ENCODE assay signal across 8 mouse cellular contexts in the genomic region with DNA sequence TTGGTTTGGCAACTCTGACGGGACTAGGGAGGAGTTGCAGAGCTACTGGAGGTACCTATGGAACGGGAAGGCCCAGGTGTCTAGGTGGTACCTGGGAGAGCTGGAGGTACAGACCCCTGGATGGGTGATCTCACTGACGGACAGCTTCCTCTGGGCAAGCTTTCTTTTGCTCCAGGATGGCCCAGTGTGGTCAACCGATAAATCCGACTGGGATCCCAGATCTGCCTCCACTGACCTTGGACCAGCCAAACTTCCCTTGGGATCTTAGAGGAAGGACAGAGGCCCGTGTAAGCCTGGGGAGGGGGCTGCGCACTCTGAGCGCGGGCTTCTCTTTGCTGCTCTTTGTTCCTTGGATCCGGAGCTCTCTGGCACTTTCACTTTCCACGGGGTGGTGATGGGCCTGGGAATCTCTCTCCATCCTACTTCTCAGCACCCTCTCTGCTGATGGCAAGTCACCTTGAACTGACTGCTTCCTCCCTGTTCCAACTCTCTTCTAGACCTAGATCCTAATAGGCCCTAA. TPM values are rescaled to one million over a fixed set of nuclear protein-coding genes. Genes with fewer than 3 reads are reported as not detected.
DNase-seq lines count a peak whose midpoint lies in the region; ATAC-seq lines count a peak whose summit lies in the region.
"Had no signal": no experiment of that assay in that cellular context is flagged by ENCODE, and none has a peak within 500 bp of the region (broad histone marks: within the 10 kb centered on the region; RNA-seq: fewer than 3 reads in every experiment).

No protein-coding gene starts in this region.

- WGBS in heart, embryonic 15.5 days, result under 1% methylated on average over 11 of the region's 11 CpGs
- under 1% methylated on average over 11 of the region's 11 CpGs for WGBS in midbrain, embryonic 14.5 days

- no peaks in the 10 kb centered on the region for H3K9me3 ChIP-seq in heart, embryonic 15.5 days (replicated peaks)
- no peaks in the 10 kb centered on the region for H3K9me3 ChIP-seq in midbrain, embryonic 14.5 days (ENCODE audit: control insufficient read depth, low read length)

- peak; percentile 54 for DNase-seq in ES-CJ7 (ENCODE audit: low read depth, low spot score)
- DNase-seq in adrenal gland, postnatal 36 days, result peak; percentile 36 to 61
- DNase-seq in kidney, postnatal 36 days, result peak; percentile 69 to 75
- peak; percentile 40 for DNase-seq in midbrain, embryonic 14.5 days
- no peak for DNase-seq in spleen, postnatal 14 days (ENCODE audit: low spot score in 2 of 2)

- H3K27me3 ChIP-seq in heart, embryonic 15.5 days, result no peaks in the 10 kb centered on the region
- H3K27me3 ChIP-seq in midbrain, embryonic 14.5 days (ENCODE audit: control insufficient read depth, insufficient read depth, low read length), result no peaks in the 10 kb centered on the region

- H3K9ac ChIP-seq in heart, embryonic 15.5 days, result peak overlapping the region; percentile 77
- H3K9ac ChIP-seq in midbrain, embryonic 14.5 days (replicated peaks; ENCODE audit: low read length), result peak overlapping the region; percentile 63

- H3K4me2 ChIP-seq in heart, embryonic 15.5 days, result peak overlapping the region; percentile 88
- peak overlapping the region; percentile 94 for H3K4me2 ChIP-seq in midbrain, embryonic 14.5 days (ENCODE audit: low read length)

- H3K27ac ChIP-seq in heart, embryonic 15.5 days, result peak overlapping the region; percentile 89
- H3K27ac ChIP-seq in midbrain, embryonic 14.5 days (replicated peaks; ENCODE audit: low read depth, low read length), result no peak overlapping the region

- peaks cover 52% of the 10 kb centered on the region for H3K4me1 ChIP-seq in heart, embryonic 15.5 days (replicated peaks)
- H3K4me1 ChIP-seq in midbrain, embryonic 14.5 days (ENCODE audit: control insufficient read depth, insufficient read depth, low read length), result peaks cover 21% of the 10 kb centered on the region

- H3K36me3 ChIP-seq in heart, embryonic 15.5 days, result no peaks in the 10 kb centered on the region
- H3K36me3 ChIP-seq in midbrain, embryonic 14.5 days (ENCODE audit: control insufficient read depth, insufficient read depth, low read length), result no peaks in the 10 kb centered on the region

- H3K4me3 ChIP-seq in heart, embryonic 15.5 days, result peak overlapping the region; percentile 72
- peak overlapping the region; percentile 53 for H3K4me3 ChIP-seq in midbrain, embryonic 14.5 days (replicated peaks; ENCODE audit: low read depth, low read length)

- ATAC-seq in heart, embryonic 15.5 days (replicated peaks; ENCODE audit: insufficient number of reproducible peaks, insufficient read depth, low FRiP score, low read depth), result no peak
- ATAC-seq in midbrain, embryonic 14.5 days (ENCODE audit: low FRiP score, low TSS enrichment), result no peak
- ATAC-seq in cerebellum, adult (ENCODE audit: insufficient number of reproducible peaks, low FRiP score, low TSS enrichment), result no peak

RNA-seq across cellular contexts. Expression of gene Slc12a7, which starts 31.4 kb away (rescaled TPM):
- total RNA-seq in adrenal gland, postnatal 36 days (2021), result 10 to 100 TPM; 35.8 to 36.6 TPM
- 37.1 and 37.7 TPM in 2 replicates for polyA plus RNA-seq in heart, embryonic 15.5 days (2015; fragmentation: Nextera tagmentation; extraction: Ambion mirVana)
- polyA plus RNA-seq in midbrain, embryonic 14.5 days (2014; fragmentation: Nextera tagmentation; extraction: Ambion mirVana), result 7.0 and 12.6 TPM in 2 replicates

RNA-seq across cellular contexts. Expression of gene Slc6a19, which starts 59.7 kb away (rescaled TPM):
- total RNA-seq in adrenal gland, postnatal 36 days (2021), result under 1 TPM; 0.20 to 0.26 TPM
- polyA plus RNA-seq in heart, embryonic 15.5 days (2015; fragmentation: Nextera tagmentation; extraction: Ambion mirVana), result not detected in 2 replicates
- 0.18 and 0.19 TPM in 2 replicates for polyA plus RNA-seq in midbrain, embryonic 14.5 days (2014; fragmentation: Nextera tagmentation; extraction: Ambion mirVana)
- total RNA-seq: hematopoietic stem cell, adult 5-6 weeks had no signal

Comparison
In these comparisons a context has a peak if more than half of its experiments do, and no peak if none do; other contexts are left out.
1. DNase-seq: peak in ES-CJ7 (single experiment), adrenal gland, postnatal 36 days (2 of 2), kidney, postnatal 36 days (2 of 2) and midbrain, embryonic 14.5 days (single experiment); none in spleen, postnatal 14 days (0 of 2).